Mouse (Mus musculus) testis, adult 2 months (tissue): ENCODE measurements around the gene Mrps34. TPM values are rescaled to one million over a fixed set of nuclear protein-coding genes. Genes with fewer than 3 reads are reported as not detected.
A peak's percentile ranks its signal among the peaks of the same experiment; 100 is the strongest.

Experiments
- H3K27ac ChIP-seq: fragments of 200-500 bp; 2 replicates; pipeline ENCODE4 v1.5.1; 2012; ENCODE audit warnings: low read depth, low read length; ENCODE audit not compliant: control insufficient read depth, insufficient read depth
- H3K27me3 ChIP-seq: fragments of 200-500 bp; 2 replicates; pipeline ENCODE4 v1.6.1; 2012; ENCODE audit warnings: mild to moderate bottlenecking, low read length, moderate library complexity; ENCODE audit not compliant: control insufficient read depth, insufficient read depth
- H3K36me3 ChIP-seq: fragments of 200-500 bp; 2 replicates; pipeline ENCODE4 v1.6.1; 2012; ENCODE audit warnings: mild to moderate bottlenecking, low read length; ENCODE audit not compliant: control insufficient read depth, insufficient read depth
- H3K4me1 ChIP-seq: fragments of 200-500 bp; 2 replicates; pipeline ENCODE4 v1.6.1; 2012; ENCODE audit warnings: low read length; ENCODE audit not compliant: control insufficient read depth, insufficient read depth
- H3K4me3 ChIP-seq: fragments of 200-500 bp; 2 replicates; pipeline ENCODE4 v1.5.1; 2012; ENCODE audit warnings: low read depth, mild to moderate bottlenecking, low read length, moderate library complexity, mixed read lengths; ENCODE audit not compliant: control insufficient read depth
- CTCF ChIP-seq: fragments of 200-500 bp; IDR thresholded peaks from 2 replicates; pipeline ENCODE4 v1.5.1; 2012; ENCODE audit warnings: low read depth, mild to moderate bottlenecking, inconsistent platforms, low read length, moderate library complexity; ENCODE audit not compliant: control insufficient read depth, insufficient read depth, insufficient replicate concordance
- POLR2A ChIP-seq: fragments of 200-500 bp; IDR thresholded peaks from 2 replicates; pipeline ENCODE4 v1.6.1; 2012; ENCODE audit warnings: low read depth, mild to moderate bottlenecking, inconsistent platforms, low read length, moderate library complexity; ENCODE audit not compliant: control insufficient read depth
- polyA plus RNA-seq: library from polyadenylated mRNA; depleted of rRNA; stranded (reverse); fragments of >200 nt; gene quantifications from 2 replicates; pipeline ENCODE4 v1.2.3, GENCODE M21; 2012

The Mrps34 gene
- polyA plus RNA-seq, 1 experiment = 45.9 TPM

DNA sequence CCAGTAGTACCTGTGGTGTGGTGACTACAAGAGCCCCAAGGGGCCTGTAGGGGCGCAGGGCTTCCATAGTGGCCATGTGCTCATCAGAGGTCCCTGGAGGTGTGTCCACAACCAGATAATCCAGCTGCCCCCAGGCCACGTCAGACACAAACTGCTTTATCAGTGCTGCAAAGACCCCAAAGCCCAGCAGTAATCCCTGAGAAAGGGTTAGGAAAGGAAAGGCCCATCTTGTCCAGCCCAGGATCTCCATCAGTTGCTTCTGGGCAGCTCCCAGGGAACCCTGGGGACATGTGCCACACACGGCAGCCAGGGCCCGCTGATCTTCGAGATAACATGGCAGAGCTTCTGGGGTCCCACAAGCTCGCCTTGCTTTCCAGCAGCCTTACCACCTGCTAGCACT, 10.5 kb upstream of the Mrps34 start:
- TF ChIP-seq CTCF = no peak
- TF ChIP-seq POLR2A = 0 out of 2 replicates have a peak, but pooled peaks have one; percentile 23
- Histone ChIP-seq H3K27me3 (no peaks in the 10 kb centered on the region), H3K4me3 (peak overlapping the region; percentile 99), H3K4me1 (peaks cover 13% of the 10 kb centered on the region), H3K27ac (no peak overlapping the region), H3K36me3 (no peaks in the 10 kb centered on the region; the same call in none of the 2 replicates)

GRCm38 (mm10) chr17:24885356-24886133, 9.4 kb upstream of the Mrps34 start:
- peak overlapping the region; percentile 98 for H3K27ac ChIP-seq
- TF ChIP-seq POLR2A (0 out of 2 replicates have a peak, but pooled peaks have one; percentile 16), CTCF (no peak)
- no peaks in the 10 kb centered on the region; the same call in none of the 2 replicates for H3K36me3 ChIP-seq

GRCm38 (mm10) chr17:24886134-24886931, 8.6 kb upstream of the Mrps34 start, which contains the start of the genes Nubp2 and Spsb3:
Gene Nubp2 (minus strand): TSS chr17:24886349.
Gene Spsb3 (plus strand): TSS chr17:24886643.
- H3K4me1 ChIP-seq = peaks cover 13% of the 10 kb centered on the region
- TF ChIP-seq POLR2A (peak; percentile 54; the same call in 1 of the 2 replicates), CTCF (0 out of 2 replicates have a peak, but pooled peaks have one; percentile 18)
- H3K27ac ChIP-seq = peak within 1 kb of the TSS; percentile 98
- no peaks in the 10 kb centered on the region for H3K27me3 ChIP-seq
- peak within 1 kb of the TSS; percentile 99 for H3K4me3 ChIP-seq
- peaks cover 2% of the 10 kb centered on the region for H3K36me3 ChIP-seq

More at GRCm38 (mm10) chr17:24885356-24886133, 9.4 kb upstream of the Mrps34 start:
- Histone ChIP-seq H3K4me1 (peaks cover 13% of the 10 kb centered on the region), H3K27me3 (no peaks in the 10 kb centered on the region), H3K4me3 (peak overlapping the region; percentile 99)

- Histone ChIP-seq H3K27ac (peak overlapping the region; percentile 98), H3K27me3 (no peaks in the 10 kb centered on the region), H3K4me1 (peaks cover 13% of the 10 kb centered on the region), H3K36me3 (peaks cover 2% of the 10 kb centered on the region), H3K4me3 (peak overlapping the region; percentile 99)
- no peak for TF ChIP-seq POLR2A
- TF ChIP-seq CTCF = no peak
These were observed 8.0 kb upstream of the Mrps34 start for GRCm38 (mm10) chr17:24886932-24887271.

DNA sequence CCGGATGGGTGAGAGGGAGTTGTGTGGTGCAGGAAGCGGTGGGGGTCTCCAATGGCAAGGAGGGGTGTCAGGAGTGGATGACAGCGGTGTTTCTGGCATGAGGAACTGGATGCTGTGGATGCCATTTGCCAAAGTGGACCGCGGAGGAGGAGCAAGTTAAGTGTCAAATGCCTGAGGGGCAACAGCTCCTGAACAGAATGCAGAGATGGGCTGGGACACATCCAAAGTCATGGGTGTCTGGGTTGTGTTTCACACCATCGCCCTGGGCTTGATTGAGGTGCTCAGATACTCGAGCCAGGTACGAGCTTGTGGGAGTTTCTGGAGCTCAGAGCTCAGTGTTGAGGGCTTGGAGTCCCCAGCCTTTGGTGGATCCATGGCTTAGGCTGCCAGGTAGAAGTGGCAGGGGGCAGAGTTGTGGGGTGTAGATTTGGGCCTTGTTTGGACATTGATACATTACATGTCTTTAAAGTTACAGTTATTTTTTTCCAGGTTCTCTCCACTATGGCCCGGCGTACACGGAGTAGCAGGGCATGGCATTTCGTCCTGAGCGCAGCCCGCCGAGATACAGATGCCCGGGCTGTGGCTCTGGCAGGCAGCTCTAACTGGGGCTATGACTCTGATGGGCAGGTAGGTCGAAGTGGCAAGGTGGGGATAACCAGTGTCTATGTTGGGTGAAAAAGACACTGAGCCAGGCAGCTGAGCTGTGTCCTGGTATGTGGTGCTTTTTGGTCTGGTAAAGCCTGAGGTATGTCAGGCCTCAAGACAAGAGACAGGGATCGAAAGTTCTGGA, 7.4 kb upstream of the Mrps34 start:
- H3K27me3 ChIP-seq = no peaks in the 10 kb centered on the region
- TF ChIP-seq CTCF = no peak
- peak; percentile 46; the same call in 1 of the 2 replicates for TF ChIP-seq POLR2A
- peak overlapping the region; percentile 99 for H3K4me3 ChIP-seq
- H3K36me3 ChIP-seq = peaks cover 2% of the 10 kb centered on the region
- peak overlapping the region; percentile 98 for H3K27ac ChIP-seq
- peaks cover 13% of the 10 kb centered on the region for H3K4me1 ChIP-seq

- Histone ChIP-seq H3K27me3 (no peaks in the 10 kb centered on the region), H3K27ac (no peak overlapping the region), H3K4me1 (peaks cover 13% of the 10 kb centered on the region), H3K36me3 (peaks cover 2% of the 10 kb centered on the region), H3K4me3 (0 out of 2 replicates have a peak overlapping the region, but pooled peaks have one; percentile 6)
- no peak; the same call in 1 of the 2 replicates for TF ChIP-seq POLR2A
- TF ChIP-seq CTCF = no peak
These were observed 6.1 kb upstream of the Mrps34 start for GRCm38 (mm10) chr17:24888862-24889261.
